Mouse (Mus musculus) midbrain, embryonic 10.5 days (tissue): ENCODE measurements at regions not wholly inside any gene's neighbourhood (a gene's known extent, or its start where the extent isn't known, plus 50 kb on each side); places are given as distances from the start of the nearest gene placed in this dataset.
"Not testable (repeated sequence)": the region's sequence is repeated elsewhere in the genome, so short reads cannot be mapped to it uniquely, and the experiment has no call there.

Experiments used
- DNase-seq: peaks from one replicate; pipeline ENCODE4 v3.0.0-alpha.2; 2017; ENCODE audit warnings: low spot score
- H3K27ac ChIP-seq: fragments of 300-500 bp; sonication (generic); replicated peaks from 2 replicates; pipeline ENCODE4 v1.5.1; 2016; ENCODE audit warnings: mild to moderate bottlenecking
- H3K27me3 ChIP-seq: fragments of 300-500 bp; sonication (generic); 2 replicates; pipeline ENCODE4 v1.6.1; 2016; ENCODE audit warnings: low read depth, mild to moderate bottlenecking; ENCODE audit not compliant: poor library complexity, severe bottlenecking
- H3K36me3 ChIP-seq: fragments of 300-500 bp; sonication (generic); 2 replicates; pipeline ENCODE4 v1.6.1; 2016; ENCODE audit warnings: mild to moderate bottlenecking, moderate library complexity
- H3K4me1 ChIP-seq: fragments of 300-500 bp; sonication (generic); 2 replicates; pipeline ENCODE4 v1.6.1; 2016
- H3K4me3 ChIP-seq: fragments of 300-500 bp; sonication (generic); 2 replicates; pipeline ENCODE4 v1.5.1; 2016; ENCODE audit warnings: mild to moderate bottlenecking, moderate library complexity
- H3K9me3 ChIP-seq: fragments of 300-500 bp; sonication (generic); replicated peaks from 2 replicates; pipeline ENCODE4 v1.6.1; 2016; ENCODE audit warnings: mild to moderate bottlenecking
- WGBS: fragments of 180-500 bp; shearing (Covaris S2); methylation state at CpG from one replicate; pipeline ENCODE4 v1.1.7; 2016; 5-methylcytosine and 5-hydroxymethylcytosine counted together

GRCm38 (mm10) chr12:19125541-19125940 is 611.2 kb downstream of the 5730507C01Rik start:
- no peak overlapping the region for H3K4me3 ChIP-seq
- H3K36me3 ChIP-seq: no peaks in the 10 kb centered on the region
- 76% methylated on average over 4 of the region's 4 CpGs for WGBS
- DNase-seq: no peak
- H3K4me1 ChIP-seq: no peaks in the 10 kb centered on the region
- H3K27ac ChIP-seq: no peak overlapping the region
- H3K27me3 ChIP-seq: no peaks in the 10 kb centered on the region
- peaks cover 75% of the 10 kb centered on the region for H3K9me3 ChIP-seq

DNA sequence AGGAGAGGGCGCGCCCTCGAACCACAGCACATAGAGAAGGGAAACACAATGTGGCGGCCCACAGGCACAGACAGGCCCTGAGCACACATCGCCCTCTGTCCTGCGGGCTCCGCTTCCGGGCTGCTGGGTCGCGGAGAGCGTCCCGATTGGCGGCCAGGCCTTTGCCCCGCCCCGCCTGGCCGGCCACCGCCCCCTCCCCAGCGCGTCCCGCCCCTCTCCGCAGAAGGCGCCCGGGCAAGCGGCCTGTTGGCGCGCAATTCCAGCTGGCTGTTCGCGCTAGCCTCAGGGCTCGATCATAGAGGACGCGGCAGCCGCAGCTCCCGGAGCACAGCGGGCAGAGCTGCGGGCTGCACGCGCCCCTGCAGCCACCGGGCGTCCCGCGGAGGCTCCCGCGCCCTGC is 661.3 kb downstream of the 5730507C01Rik start:
- H3K4me1 ChIP-seq: no peaks in the 10 kb centered on the region
- no peaks in the 10 kb centered on the region for H3K27me3 ChIP-seq
- H3K9me3 ChIP-seq: peaks cover 40% of the 10 kb centered on the region
- H3K27ac ChIP-seq: no peak overlapping the region
- DNase-seq: no peak
- H3K4me3 ChIP-seq: no peak overlapping the region
- WGBS: 19% methylated on average over 43 of the region's 43 CpGs
- H3K36me3 ChIP-seq: no peaks in the 10 kb centered on the region

DNA sequence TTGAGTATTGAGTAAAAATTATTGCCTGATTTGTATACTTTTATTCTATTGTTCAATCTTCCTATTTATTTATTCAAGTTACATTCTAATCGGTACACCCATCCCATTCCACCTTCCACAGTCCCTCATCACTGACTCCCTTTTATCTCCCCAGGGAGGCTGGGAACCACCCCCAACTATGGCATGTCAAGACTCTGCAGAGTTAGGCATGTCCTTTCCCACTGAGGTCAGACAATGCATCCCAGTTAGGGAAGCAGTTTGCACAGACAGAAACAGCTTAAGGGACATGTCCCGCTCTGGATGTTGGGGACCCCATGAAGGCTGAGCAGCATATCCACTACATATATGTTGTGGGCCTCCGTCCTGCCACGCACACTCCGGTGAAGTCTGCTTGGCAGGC is 678.1 kb downstream of the 5730507C01Rik start:
- no peak overlapping the region for H3K27ac ChIP-seq
- no peaks in the 10 kb centered on the region for H3K36me3 ChIP-seq
- DNase-seq: no peak
- no peaks in the 10 kb centered on the region for H3K4me1 ChIP-seq
- WGBS: 91% methylated on average over 5 of the region's 5 CpGs
- H3K4me3 ChIP-seq: no peak overlapping the region
- H3K27me3 ChIP-seq: no peaks in the 10 kb centered on the region
- peaks cover 47% of the 10 kb centered on the region for H3K9me3 ChIP-seq

GRCm38 (mm10) chr12:19193041-19193440 is 678.7 kb downstream of the 5730507C01Rik start:
- WGBS: 86% methylated on average over 3 of the region's 3 CpGs
- not testable (repeated sequence) for DNase-seq, H3K27me3 ChIP-seq, H3K36me3 ChIP-seq, H3K4me1 ChIP-seq, H3K4me3 ChIP-seq, H3K27ac ChIP-seq
- peaks cover 44% of the 10 kb centered on the region for H3K9me3 ChIP-seq

DNA sequence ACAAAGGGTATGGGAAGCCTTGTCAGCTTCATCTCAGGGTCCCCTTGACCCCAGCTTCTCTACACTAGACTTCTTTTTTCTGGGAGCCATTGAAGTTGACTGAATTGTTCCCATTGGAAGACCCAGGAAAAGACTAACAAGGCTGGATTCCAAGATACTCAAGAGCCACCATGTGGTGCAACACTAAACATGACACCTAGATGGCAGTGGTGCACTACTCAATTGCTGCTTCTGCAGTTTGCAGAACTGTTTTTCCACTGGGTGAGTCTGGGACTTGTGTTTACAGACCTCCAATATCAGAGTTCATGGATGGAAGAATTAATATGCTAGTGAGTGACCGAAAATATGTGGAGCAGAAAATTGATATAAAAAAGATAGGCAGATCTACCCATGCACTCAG is 709.7 kb downstream of the 5730507C01Rik start:
- not testable (repeated sequence) for H3K27ac ChIP-seq, H3K36me3 ChIP-seq, H3K27me3 ChIP-seq, DNase-seq, H3K4me3 ChIP-seq, H3K4me1 ChIP-seq
- H3K9me3 ChIP-seq: peaks cover 10% of the 10 kb centered on the region
- 84% methylated on average over 1 of the region's 1 CpGs for WGBS

DNA sequence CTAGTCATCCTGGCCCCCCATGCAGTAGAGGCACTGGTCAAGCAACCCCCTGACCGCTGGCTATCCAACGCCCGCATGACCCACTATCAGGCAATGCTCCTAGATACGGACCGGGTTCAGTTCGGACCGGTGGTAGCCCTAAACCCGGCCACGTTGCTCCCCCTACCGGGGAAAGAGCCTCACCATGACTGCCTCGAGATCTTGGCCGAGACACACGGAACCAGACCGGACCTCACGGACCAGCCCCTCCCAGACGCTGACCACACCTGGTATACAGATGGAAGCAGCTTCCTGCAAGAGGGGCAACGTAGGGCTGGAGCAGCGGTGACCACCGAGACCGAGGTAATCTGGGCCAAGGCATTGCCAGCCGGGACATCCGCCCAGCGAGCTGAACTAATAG is 707.6 kb upstream of the Gm21863 start:
- not testable (repeated sequence) for H3K4me1 ChIP-seq, H3K27ac ChIP-seq, DNase-seq, H3K4me3 ChIP-seq, H3K27me3 ChIP-seq, H3K36me3 ChIP-seq
- peaks cover 30% of the 10 kb centered on the region for H3K9me3 ChIP-seq
- WGBS: 93% methylated on average over 23 of the region's 23 CpGs

GRCm38 (mm10) chr12:19288271-19288890 is 665.9 kb upstream of the Gm21863 start:
- DNase-seq: peak; percentile 62
- Histone ChIP-seq H3K4me3 (peak overlapping the region; percentile 51), H3K9me3 (peaks cover 34% of the 10 kb centered on the region)
- 10% methylated on average over 54 of the region's 75 CpGs for WGBS
- not testable (repeated sequence) for H3K27ac ChIP-seq, H3K27me3 ChIP-seq, H3K36me3 ChIP-seq, H3K4me1 ChIP-seq

DNA sequence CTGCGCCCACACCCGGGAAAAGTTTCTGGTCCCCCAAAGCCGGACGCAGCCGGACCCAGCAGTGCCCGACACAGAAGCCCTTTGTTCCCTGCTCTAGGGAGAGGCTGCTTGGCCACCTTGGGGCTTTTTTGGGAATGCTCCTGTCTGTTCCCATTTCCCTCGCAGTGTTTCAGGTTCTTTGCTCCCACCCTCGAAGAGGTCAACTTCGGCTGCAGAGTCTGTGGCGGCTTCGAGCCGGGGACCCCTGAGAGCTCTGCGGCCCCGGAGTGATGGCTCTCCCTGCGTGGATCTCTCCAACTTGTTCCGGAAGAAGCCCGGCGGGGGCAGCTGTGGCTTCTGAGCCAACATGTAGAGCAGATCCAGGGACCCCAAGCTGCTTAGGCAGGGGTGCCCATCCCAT is 665.3 kb upstream of the Gm21863 start:
- not testable (repeated sequence) for DNase-seq, H3K36me3 ChIP-seq, H3K4me1 ChIP-seq, H3K27me3 ChIP-seq, H3K27ac ChIP-seq
- 50% methylated on average over 18 of the region's 18 CpGs for WGBS
- peaks cover 34% of the 10 kb centered on the region for H3K9me3 ChIP-seq
- H3K4me3 ChIP-seq: peak overlapping the region; percentile 51

DNA sequence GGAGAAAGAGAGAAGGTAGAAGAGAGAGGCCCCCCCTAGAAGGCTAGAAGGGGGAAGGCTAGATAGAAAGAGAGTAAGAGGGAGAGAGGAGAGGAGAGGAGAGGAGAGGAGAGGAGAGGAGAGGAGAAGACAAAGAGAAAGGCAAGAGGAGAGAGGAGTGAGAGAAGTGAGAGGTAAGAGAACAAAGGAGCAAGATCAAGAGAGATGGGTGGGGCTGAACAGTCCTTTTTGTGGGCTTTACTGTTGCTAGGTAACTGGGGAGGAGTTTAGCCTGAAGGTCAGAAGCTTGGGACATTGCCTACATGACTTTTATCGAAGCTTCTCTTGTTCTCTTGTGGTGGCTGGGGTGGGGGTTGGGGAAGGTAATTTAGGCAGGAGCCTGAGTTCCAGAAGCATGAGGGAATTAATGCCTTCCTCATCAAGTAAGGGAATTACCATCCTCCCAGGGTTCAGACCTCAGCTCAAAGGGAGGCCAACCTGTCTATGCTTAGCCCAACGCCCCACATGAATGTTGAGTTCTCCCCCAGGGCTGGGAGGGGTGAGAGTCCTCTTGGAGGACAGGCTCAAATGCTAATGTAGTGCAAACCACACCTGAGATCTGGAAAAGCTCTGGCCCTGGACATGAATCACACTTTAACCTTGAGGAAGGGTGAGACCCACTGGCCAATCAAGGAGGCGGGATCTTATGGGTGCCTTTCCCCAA is 662.1 kb upstream of the Gm21863 start:
- H3K4me3 ChIP-seq, H3K27ac ChIP-seq, H3K4me1 ChIP-seq, H3K27me3 ChIP-seq, H3K36me3 ChIP-seq, DNase-seq: not testable (repeated sequence)
- WGBS: 85% methylated on average over 3 of the region's 3 CpGs
- H3K9me3 ChIP-seq: peaks cover 30% of the 10 kb centered on the region
